Mouse (Mus musculus) bone marrow macrophage, adult 2 months (primary cell): ENCODE measurements at regions not wholly inside any gene's neighbourhood (a gene's known extent, or its start where the extent isn't known, plus 50 kb on each side); places are given as distances from the start of the nearest gene placed in this dataset.

Source experiments
- CTCF ChIP-seq: IDR thresholded peaks from 2 replicates; pipeline ENCODE4 v1.5.1; 2012; ENCODE audit warnings: low read depth, mild to moderate bottlenecking, low read length, moderate library complexity
- POLR2A ChIP-seq: IDR thresholded peaks from 2 replicates; pipeline ENCODE4 v1.6.1; 2012; ENCODE audit warnings: mild to moderate bottlenecking, low read depth, low read length, borderline replicate concordance

DNA sequence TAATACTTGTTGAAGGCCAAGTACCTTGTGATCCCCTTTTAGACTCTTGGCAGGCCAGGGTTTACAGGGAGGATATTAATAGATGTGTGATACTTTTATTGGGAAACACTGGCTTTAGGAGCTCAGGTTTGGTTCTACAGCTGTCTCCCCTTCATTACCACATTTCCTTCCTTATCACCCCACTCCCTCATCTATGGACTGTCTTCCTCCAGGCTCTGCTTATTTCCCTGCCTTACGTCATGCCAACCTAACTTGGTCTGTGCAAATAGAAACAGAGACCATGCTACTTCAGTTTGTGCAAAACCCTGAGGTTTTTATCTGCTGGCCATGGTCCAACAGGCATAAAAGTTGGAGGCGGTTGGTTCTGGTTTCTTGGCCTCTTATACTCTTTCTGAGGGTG lies 395.7 kb upstream of the Adgrl2 start:
- no peak for TF ChIP-seq CTCF
- TF ChIP-seq POLR2A, result no peak
